Mouse (Mus musculus): ENCODE results near the gene Arhgef1. TPM values are rescaled to one million over a fixed set of nuclear protein-coding genes. Genes with fewer than 3 reads are reported as not detected.

The Arhgef1 gene
- polyA plus RNA-seq, 1 experiment from 2014 or later: 85.3 TPM

DNA sequence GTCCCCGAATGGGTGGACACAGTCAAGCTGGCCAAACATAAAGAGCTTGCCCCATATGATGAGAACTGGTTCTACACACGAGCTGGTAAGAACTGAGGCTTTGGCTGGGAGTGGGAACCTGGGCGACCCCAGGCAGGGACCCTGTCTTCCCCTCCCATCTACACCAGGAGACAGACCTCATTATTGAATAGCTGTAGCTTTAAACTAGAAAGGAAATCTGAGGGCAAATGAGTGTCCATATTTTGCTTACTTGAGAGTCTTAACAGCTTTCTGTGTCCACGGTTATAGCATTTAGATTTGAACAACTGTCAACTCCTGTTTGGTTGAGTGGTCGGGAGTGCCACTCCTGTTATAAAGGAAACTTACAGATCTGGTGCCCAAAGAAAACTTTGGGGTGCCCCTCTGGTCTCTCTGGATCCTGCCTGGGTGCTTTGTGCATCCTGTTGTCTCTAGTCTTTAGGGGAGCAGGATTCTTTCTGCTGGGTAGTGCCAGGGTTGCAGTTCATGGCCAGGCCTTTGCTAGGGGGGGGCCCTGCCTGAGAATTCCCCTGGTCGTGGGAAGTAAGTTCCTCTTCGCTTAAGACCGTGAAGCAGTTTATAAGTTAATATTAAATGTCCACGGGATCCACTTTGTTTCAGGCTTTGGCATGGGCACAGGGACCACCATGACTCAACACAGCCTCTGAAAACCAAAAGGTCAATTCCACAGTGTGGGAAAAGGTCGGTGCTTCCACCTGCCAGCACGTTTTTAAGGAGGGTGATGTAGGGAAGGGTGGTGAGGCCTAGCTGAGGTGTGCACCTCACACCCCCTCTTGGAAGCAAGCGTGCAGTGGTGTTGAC is 17.0 kb upstream of the Arhgef1 start:
- 36% methylated on average over 12 of the region's 12 CpGs for WGBS
- DNase-seq (ENCODE audit: low spot score) (no peak), ATAC-seq (replicated peaks; ENCODE audit: low FRiP score, low TSS enrichment, low read depth) (no peak)
- Histone ChIP-seq H3K9ac (ENCODE audit: low read length) (peak overlapping the region; percentile 100), H3K4me3 (ENCODE audit: low read depth, low read length) (peak overlapping the region; percentile 85), H3K27me3 (replicated peaks; ENCODE audit: control insufficient read depth, insufficient read depth, low read length) (no peaks in the 10 kb centered on the region), H3K9me3 (ENCODE audit: control insufficient read depth, low read length) (no peaks in the 10 kb centered on the region), H3K27ac (ENCODE audit: low read depth) (peak overlapping the region; percentile 88; the same call in 1 of the 2 replicates), H3K4me2 (ENCODE audit: low read length) (peak overlapping the region; percentile 93), H3K4me1 (replicated peaks; ENCODE audit: control insufficient read depth, insufficient read depth, low read length) (peaks cover 17% of the 10 kb centered on the region), H3K36me3 (ENCODE audit: control insufficient read depth, insufficient read depth, low read length) (peaks cover 52% of the 10 kb centered on the region)

DNA sequence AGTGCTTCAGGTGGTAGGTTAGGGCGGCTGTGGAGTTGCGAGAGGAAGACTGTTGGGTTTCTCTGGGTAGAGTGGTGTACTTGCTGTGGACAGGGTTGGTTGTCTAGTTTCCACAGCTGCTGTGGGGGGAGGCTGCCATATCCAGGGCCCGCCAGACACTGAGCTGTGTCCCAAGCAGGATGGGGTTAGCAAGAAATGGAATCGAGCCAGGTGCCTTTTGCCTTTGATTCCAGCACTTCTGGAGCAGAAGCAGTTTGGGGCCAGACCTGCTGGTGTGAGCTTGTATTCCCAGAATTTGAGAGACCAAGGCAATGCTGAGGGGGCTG is 16.4 kb upstream of the Arhgef1 start:
- Histone ChIP-seq H3K4me2 (ENCODE audit: low read length) (peak overlapping the region; percentile 93), H3K27me3 (replicated peaks; ENCODE audit: control insufficient read depth, insufficient read depth, low read length) (no peaks in the 10 kb centered on the region), H3K9me3 (ENCODE audit: control insufficient read depth, low read length) (no peaks in the 10 kb centered on the region), H3K4me1 (replicated peaks; ENCODE audit: control insufficient read depth, insufficient read depth, low read length) (peaks cover 17% of the 10 kb centered on the region), H3K36me3 (ENCODE audit: control insufficient read depth, insufficient read depth, low read length) (peaks cover 58% of the 10 kb centered on the region), H3K9ac (ENCODE audit: low read length) (peak overlapping the region; percentile 100), H3K27ac (ENCODE audit: low read depth) (no peak overlapping the region), H3K4me3 (ENCODE audit: low read depth, low read length) (peak overlapping the region; percentile 85)
- DNase-seq (ENCODE audit: low spot score): no peak
- WGBS: 58% methylated on average over 4 of the region's 4 CpGs
- ATAC-seq (replicated peaks; ENCODE audit: low FRiP score, low TSS enrichment, low read depth): no peak

GRCm38 (mm10) chr7:24887096-24887495 is 15.6 kb upstream of the Arhgef1 start:
- Histone ChIP-seq H3K36me3 (ENCODE audit: control insufficient read depth, insufficient read depth, low read length) (peaks cover 61% of the 10 kb centered on the region), H3K4me1 (replicated peaks; ENCODE audit: control insufficient read depth, insufficient read depth, low read length) (peaks cover 17% of the 10 kb centered on the region), H3K4me3 (ENCODE audit: low read depth, low read length) (peak overlapping the region; percentile 85)

DNA sequence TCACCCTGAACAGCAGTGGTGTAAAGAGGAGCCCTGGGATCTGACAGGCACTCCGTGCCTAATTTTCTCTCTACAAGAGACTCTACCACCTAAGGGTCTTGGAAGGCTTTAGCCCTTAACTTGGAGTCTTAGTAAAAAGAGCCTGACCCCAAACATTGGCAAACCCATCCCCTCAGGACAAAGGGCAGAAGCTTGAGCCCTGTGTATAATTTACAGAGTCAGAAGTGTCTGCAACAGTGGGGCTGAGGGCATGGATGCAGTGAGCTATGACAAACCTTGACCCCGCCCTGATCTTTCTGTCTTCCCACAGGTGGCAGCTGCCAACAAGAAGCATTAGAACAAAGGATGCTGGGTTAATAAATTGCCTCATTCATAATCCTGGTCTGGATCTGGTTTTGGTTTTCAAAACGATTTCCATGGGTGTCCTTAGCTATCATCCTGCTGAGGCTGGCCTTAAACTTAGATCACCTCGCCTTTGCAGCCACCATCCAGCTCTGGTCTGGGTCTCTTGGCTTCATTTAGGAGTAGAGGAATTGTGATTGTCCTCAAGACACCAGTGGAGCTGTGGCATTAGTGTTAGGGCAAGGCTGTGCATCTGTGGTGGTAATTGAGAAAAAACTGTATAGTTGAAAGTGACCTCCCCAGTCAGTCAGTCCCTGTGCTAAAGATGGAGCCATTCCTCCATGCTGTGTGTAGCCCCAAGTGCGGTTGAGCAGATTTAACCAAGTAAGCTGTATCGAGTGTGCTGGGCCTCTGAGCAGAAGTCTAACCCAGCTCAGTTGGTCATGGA is 13.1 kb upstream of the Arhgef1 start:
- no peak for DNase-seq (ENCODE audit: low spot score)
- no peak overlapping the region for H3K27ac ChIP-seq (ENCODE audit: low read depth)

More at GRCm38 (mm10) chr7:24887096-24887495, 15.6 kb upstream of the Arhgef1 start:
- Histone ChIP-seq H3K4me2 (ENCODE audit: low read length) (peak overlapping the region; percentile 93), H3K27ac (ENCODE audit: low read depth) (0 out of 2 replicates have a peak overlapping the region, but pooled peaks have one; percentile 3), H3K9ac (ENCODE audit: low read length) (peak overlapping the region; percentile 100), H3K27me3 (replicated peaks; ENCODE audit: control insufficient read depth, insufficient read depth, low read length) (no peaks in the 10 kb centered on the region), H3K9me3 (ENCODE audit: control insufficient read depth, low read length) (no peaks in the 10 kb centered on the region)
- WGBS: 77% methylated on average over 4 of the region's 4 CpGs
- DNase-seq (ENCODE audit: low spot score) (no peak), ATAC-seq (replicated peaks; ENCODE audit: low FRiP score, low TSS enrichment, low read depth) (no peak)

DNA sequence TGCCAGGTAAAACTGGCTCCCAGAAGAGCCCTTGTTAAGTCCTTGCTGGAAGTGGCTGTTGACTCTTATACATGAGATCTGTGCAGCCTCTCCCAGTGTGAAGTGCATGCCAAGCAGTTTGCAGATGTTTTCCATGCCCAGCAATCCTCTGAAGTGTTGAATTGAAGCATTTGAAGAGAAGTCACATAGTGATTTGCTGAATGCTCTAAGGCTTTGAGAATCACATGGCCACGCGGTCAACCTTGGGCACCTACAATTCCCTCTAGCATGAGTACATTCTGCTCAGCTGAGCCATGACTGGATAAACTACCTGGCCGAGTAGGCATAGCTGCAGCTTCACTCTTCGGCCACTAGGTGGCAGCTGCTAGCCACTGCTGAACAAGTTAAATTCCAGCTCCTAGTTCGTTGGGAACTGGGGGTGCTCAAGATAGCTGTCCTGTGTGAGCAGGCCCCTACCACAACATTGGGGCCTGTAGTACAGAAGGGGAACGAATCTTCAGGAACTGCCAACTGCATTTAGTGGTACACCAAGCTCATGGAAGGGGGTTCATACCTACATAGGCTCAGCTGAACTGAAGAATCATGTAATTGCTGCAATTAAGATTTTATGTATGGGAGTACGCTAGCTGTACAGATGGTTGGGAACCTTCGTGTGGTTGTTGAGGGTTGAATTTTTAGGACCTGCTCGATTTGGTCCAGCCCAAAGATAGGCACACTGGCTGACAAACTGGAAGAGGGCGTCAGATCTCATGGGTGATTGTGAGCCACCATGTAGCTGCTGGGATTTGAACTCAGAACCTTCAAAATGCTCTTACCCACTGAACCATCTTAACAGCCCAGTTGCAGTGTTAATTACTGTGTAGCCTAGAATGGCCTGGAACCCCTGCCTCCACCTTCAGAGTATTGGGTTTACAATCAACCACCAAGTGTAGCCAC is 12.2 kb upstream of the Arhgef1 start:
- Histone ChIP-seq H3K27ac (ENCODE audit: low read depth) (no peak overlapping the region), H3K9me3 (ENCODE audit: control insufficient read depth, low read length) (no peaks in the 10 kb centered on the region), H3K27me3 (replicated peaks; ENCODE audit: control insufficient read depth, insufficient read depth, low read length) (no peaks in the 10 kb centered on the region), H3K9ac (ENCODE audit: low read length) (no peak overlapping the region), H3K4me3 (ENCODE audit: low read depth, low read length) (no peak overlapping the region), H3K4me2 (ENCODE audit: low read length) (no peak overlapping the region), H3K4me1 (replicated peaks; ENCODE audit: control insufficient read depth, insufficient read depth, low read length) (peaks cover 15% of the 10 kb centered on the region), H3K36me3 (ENCODE audit: control insufficient read depth, insufficient read depth, low read length) (peaks cover 58% of the 10 kb centered on the region)
- DNase-seq (ENCODE audit: low spot score) (peak; percentile 88), ATAC-seq (replicated peaks; ENCODE audit: low FRiP score, low TSS enrichment, low read depth) (peak; percentile 66)
- 31% methylated on average over 10 of the region's 10 CpGs for WGBS

More for the DNA sequence above, 13.1 kb upstream of the Arhgef1 start:
- 81% methylated on average over 6 of the region's 6 CpGs for WGBS
- peak; percentile 8; the same call in 1 of the 2 replicates for ATAC-seq (replicated peaks; ENCODE audit: low FRiP score, low TSS enrichment, low read depth)
- H3K4me2 ChIP-seq (ENCODE audit: low read length): no peak overlapping the region
- H3K36me3 ChIP-seq (ENCODE audit: control insufficient read depth, insufficient read depth, low read length): peaks cover 61% of the 10 kb centered on the region
- H3K4me1 ChIP-seq (replicated peaks; ENCODE audit: control insufficient read depth, insufficient read depth, low read length): peaks cover 17% of the 10 kb centered on the region
- no peak overlapping the region for H3K9ac ChIP-seq (ENCODE audit: low read length)
- no peaks in the 10 kb centered on the region for H3K9me3 ChIP-seq (ENCODE audit: control insufficient read depth, low read length)
- H3K27me3 ChIP-seq (replicated peaks; ENCODE audit: control insufficient read depth, insufficient read depth, low read length): no peaks in the 10 kb centered on the region
- no peak overlapping the region for H3K4me3 ChIP-seq (ENCODE audit: low read depth, low read length)

GRCm38 (mm10) chr7:24891241-24892124 is 11.2 kb upstream of the Arhgef1 start:
- H3K4me2 ChIP-seq (ENCODE audit: low read length): no peak overlapping the region
- no peaks in the 10 kb centered on the region for H3K9me3 ChIP-seq (ENCODE audit: control insufficient read depth, low read length)
- no peak overlapping the region for H3K27ac ChIP-seq (ENCODE audit: low read depth)
- WGBS: 65% methylated on average over 3 of the region's 3 CpGs
- no peak overlapping the region for H3K9ac ChIP-seq (ENCODE audit: low read length)
- peaks cover 6% of the 10 kb centered on the region for H3K4me1 ChIP-seq (replicated peaks; ENCODE audit: control insufficient read depth, insufficient read depth, low read length)
- H3K36me3 ChIP-seq (ENCODE audit: control insufficient read depth, insufficient read depth, low read length): peaks cover 48% of the 10 kb centered on the region
- no peak for DNase-seq (ENCODE audit: low spot score)
- no peak for ATAC-seq (replicated peaks; ENCODE audit: low FRiP score, low TSS enrichment, low read depth)
- H3K27me3 ChIP-seq (replicated peaks; ENCODE audit: control insufficient read depth, insufficient read depth, low read length): no peaks in the 10 kb centered on the region
- H3K4me3 ChIP-seq (ENCODE audit: low read depth, low read length): no peak overlapping the region

DNA sequence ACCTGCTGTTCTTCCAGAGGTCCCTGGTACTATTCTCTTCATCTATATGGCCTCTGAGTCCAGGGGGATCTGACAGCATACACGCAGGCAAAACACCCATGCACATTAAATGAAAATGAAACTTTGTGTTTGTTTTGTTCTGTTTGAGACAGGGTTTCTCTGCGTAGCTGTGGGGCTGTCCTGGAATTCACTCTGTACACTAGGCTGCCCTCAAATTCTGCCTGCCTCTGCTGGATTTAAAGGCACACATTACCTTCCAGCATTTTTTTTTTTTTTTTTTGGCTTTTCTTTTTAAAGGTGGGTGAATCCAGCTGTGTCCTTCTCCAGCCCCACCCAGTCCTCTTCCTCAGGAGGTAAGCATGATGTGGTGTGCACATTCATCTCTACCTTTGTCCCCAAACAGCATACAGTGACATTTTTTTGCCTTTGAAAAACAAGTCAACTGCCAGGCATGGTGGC is 10.6 kb upstream of the Arhgef1 start:
- no peaks in the 10 kb centered on the region for H3K27me3 ChIP-seq (replicated peaks; ENCODE audit: control insufficient read depth, insufficient read depth, low read length)
- H3K9ac ChIP-seq (ENCODE audit: low read length): no peak overlapping the region
- 0 out of 2 replicates have a peak, but pooled peaks cover under 1% of the 10 kb centered on the region for H3K4me1 ChIP-seq (replicated peaks; ENCODE audit: control insufficient read depth, insufficient read depth, low read length)
- no peak overlapping the region for H3K4me3 ChIP-seq (ENCODE audit: low read depth, low read length)
- H3K9me3 ChIP-seq (ENCODE audit: control insufficient read depth, low read length): no peaks in the 10 kb centered on the region
- no peak overlapping the region for H3K4me2 ChIP-seq (ENCODE audit: low read length)
- no peak overlapping the region for H3K27ac ChIP-seq (ENCODE audit: low read depth)
- 70% methylated on average over 2 of the region's 2 CpGs for WGBS
- DNase-seq (ENCODE audit: low spot score) (no peak), ATAC-seq (replicated peaks; ENCODE audit: low FRiP score, low TSS enrichment, low read depth) (no peak)
- peaks cover 41% of the 10 kb centered on the region for H3K36me3 ChIP-seq (ENCODE audit: control insufficient read depth, insufficient read depth, low read length)

Data from intestine, embryonic 14.5 days (tissue).